Mouse (Mus musculus) frontal cortex, postnatal 10 days (tissue): ENCODE measurements at regions not wholly inside any gene's neighbourhood (a gene's known extent, or its start where the extent isn't known, plus 50 kb on each side); places are given as distances from the start of the nearest gene placed in this dataset.

Experiments
- DNase-seq, 2 experiments: peaks; one replicate each; pipeline ENCODE4 v3.0.0; 2022; ENCODE audit warnings: low spot score in 2 of 2, mixed read lengths in 1 of 2

DNA sequence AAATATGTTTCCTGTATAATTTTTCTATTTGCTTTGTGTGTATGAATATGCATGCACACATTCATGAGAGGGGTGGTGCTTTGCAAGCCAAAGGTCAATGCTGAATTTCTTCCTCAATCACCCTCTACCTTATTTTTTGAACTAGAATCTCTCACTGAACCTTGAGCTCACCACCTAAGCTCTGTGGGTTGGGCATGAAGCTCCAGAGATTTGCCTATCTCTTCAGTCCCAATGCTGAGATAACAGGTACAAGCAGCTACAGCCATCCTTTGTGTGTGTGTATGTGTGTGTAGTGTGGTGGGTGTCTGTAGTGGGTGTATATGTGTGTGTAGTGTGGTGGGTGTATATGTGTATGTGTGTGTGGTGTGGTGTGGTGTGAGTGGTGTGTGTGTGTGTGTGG lies 295.7 kb upstream of the Cited2 start:
- no peak for DNase-seq

DNA sequence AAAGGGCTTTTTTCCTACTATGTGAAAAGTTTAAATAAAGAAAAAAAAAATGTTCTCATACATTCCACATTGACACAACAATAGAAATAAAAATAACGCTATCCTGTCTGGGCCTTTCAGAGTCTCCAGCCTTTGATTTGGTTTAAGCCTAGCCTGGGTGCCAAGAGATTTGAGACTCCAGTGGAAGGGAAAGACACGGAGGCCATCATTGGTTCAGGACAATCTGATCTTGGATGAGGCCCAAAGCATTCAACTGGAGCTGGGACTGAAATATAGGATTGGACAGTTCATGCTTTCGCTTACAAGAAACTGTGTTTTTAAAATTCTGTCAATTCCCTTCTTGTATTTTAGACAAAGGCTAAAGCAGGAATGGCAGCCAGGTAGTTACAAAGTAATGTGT lies 294.7 kb upstream of the Cited2 start:
- no peak for DNase-seq

DNA sequence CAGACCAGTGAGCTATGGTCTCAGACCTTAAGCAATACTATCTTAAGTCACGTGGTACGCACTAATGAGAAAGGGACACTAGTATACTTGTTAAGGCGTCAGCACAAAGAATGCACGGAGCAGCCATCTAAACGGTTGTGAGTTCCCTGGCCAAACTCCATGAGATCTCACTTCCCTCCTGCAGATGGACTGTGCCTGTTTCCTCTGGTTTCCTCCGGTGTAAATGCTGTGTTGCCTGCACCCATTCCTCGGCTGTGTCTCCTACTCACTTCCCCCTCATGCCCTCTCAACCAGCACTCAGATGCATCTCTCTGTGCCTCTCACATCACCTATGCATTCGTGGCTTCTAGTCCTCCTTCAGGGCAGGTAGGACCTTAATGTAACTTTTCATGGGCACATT lies 291.9 kb upstream of the Cited2 start:
- DNase-seq = no peak

DNA sequence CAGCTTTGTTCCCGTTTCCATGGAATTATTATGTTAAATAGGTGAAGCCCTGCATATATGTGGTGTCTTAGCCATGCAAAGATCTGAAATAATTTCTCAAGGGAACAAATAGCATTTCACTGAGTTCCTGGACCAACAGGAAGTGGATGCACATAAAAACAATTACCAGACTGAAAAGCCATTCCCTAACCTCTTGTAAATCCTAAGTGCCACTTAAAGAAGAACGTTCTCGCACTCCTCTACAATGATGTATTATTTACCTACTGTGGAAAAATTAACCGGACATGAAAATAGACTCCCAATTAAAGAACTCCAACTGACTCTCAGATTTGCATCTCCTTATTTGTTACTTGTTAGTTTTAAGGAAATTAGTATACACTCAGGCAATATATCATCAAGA lies 288.9 kb upstream of the Cited2 start:
- DNase-seq = no peak

DNA sequence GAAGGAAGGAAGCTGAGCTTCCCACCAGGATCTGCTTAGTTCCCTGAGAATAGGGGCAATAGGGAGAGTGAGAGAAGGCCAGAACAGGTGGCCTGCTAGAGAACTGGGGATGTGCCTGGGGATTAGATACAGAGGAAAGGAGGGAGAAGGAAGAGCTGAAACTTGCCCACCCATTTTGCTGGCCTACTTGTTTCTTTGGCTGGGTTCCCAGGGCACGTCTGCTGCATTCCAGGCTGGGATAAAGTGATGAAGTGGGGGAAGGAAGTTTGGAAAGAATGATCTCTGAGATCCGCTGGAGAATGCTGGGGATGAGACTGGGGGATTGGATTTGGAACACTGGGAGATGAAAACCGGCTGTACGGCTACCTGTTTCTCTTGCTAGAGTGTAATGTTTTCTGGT lies 272.8 kb upstream of the Cited2 start:
- DNase-seq = no peak

DNA sequence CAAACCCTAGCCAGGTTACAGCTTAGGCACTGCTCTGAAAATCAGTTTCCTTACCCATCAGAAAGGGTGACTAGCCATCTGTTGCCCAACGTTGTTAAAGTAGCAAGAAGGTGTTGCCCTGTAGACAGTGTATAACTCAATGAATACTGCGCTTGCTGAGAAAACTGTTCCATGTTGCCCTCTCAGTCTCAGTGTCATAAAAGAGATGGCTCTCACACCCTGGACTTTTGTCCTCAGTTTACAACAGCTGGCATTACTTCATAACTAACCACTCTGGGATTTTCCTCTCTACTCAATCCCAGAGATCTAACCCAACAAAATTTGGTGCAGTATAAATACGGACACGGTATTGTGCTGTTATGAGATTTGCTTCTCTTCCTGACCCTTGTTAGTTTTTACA lies 252.1 kb upstream of the Cited2 start:
- DNase-seq = no peak

DNA sequence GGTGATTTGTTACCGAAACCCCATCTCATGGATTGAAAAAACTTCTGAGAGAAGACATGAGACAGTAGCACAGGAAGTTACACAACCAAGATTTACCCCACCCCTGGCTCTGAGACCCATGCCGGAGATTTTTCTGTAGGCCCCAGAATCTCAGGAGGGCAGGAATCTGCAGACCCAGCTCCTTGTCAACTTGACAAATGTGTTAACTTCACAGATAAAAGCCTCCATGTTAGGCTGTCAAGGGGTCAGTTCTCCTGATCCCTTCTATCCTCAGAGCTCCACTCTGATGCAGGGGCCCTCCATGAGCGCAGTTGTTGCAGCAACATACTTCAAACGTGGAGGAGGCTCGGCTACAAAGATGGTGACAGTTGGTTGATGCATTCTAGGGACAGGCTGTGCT lies 250.5 kb upstream of the Cited2 start:
- DNase-seq = no peak

DNA sequence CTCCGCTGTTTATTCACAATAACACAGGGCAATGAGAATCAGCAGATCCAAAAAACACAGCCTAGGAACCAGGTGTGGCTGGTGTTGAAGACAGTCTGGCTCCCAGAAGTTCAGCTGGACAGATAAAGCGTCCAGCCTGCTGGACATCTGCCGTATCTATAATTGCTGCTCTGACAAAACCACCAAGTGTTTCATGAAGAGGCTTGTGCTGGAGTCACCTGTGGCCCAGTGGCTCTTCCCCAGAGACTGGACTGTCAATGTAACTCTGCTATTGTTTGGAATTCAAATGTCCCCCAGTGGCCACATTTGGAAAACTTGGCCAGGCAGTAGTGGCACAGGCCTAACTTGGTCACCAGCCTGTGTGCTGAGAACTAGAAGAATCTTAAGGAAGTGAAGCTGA lies 247.0 kb upstream of the Cited2 start:
- no peak for DNase-seq

DNA sequence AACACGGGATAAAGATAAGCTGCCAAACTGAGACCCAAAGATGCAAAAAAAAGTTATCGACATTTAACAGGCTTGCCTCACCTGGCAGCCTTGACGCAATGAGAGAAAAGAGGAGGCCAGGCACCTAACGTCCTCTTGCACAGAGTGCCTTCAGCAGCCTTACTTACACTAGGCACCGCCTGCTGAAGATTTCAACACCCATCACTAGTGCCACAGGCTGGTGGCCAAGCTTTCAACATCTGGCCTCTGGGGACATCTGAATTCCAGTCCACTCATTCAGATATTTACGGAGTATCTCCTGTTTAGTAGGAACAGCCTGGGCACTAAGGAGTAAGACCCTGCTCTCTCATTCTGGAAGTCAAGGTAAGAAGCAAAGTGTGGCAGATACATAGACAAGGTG lies 246.3 kb upstream of the Cited2 start:
- DNase-seq = no peak

DNA sequence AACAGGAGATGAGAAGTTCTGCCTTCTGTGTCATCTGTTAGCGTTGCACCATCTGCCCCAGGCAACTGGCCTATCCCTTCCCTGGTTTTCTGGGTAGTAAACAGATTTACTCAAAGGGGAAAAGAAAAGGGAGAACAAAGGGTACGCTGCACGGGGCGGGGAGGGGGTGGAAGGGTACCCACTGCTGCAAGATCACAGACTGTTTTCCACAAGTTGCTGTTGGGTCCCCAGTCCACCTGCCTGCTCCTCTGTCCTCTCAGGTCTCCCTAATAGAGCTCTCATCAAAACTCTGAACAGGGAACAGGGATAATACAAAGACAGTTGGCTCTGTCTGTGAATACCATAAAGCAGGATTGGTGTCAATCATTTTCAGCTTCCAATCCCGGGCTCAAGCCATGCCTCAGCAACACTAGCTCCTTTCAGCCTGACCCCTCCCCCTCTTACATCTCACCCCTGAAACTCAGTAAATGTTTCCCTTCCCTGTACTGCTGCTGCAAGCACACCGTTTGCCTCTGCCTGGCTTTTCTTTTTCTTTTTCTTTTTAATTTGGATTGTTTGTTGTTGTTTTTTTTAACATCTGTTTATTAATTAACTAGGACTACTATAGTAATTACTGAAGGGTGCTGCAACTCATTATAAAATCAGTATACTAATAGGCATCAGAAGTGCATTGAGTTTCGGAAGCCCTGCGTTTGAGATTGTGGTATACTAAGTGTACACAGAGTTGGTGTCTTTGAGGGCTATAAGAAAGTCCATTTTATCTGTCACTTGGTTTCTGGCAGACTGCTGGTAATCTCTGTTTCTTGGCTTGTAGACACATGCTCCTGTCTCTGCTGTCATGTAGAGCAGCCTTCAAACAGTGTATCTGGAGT lies 244.0 kb upstream of the Cited2 start:
- no peak for DNase-seq

DNA sequence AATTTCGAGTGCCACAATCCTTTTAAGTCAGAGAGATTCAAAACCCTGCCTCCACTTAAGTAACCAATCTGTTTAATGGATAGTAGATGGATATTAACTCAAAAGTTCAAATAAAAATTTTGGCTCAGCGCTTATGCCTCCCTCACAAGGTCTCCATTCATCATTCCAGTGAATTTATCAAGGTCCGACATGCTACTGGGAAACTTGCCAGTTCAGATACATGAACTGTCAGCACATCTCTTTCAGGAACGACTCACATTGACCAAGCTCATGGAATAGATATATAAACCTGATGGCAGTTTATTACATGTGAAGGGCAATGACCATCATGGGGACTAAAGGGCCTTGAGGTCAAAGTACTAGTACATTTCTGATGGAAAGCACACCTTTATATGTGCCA lies 240.3 kb upstream of the Cited2 start:
- DNase-seq = no peak

DNA sequence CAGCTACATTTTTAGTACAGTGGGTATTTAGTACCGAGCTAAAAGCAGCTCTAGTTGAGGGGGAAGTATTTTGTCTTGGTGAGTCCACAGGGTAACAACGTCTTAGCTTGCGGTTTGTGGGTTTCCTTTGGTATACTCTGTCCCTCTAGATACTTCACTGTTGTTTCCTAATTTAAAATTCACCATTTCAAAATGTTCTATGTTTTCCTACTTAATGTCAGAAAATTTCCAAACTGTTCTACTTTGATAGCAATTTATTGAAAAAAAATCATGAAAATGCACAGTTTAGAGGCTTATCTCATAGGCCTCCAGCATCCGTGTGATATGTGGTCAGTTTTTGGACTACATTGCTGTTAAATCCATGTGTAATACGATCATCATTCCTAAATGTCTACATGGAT lies 238.0 kb upstream of the Cited2 start:
- DNase-seq = no peak

DNA sequence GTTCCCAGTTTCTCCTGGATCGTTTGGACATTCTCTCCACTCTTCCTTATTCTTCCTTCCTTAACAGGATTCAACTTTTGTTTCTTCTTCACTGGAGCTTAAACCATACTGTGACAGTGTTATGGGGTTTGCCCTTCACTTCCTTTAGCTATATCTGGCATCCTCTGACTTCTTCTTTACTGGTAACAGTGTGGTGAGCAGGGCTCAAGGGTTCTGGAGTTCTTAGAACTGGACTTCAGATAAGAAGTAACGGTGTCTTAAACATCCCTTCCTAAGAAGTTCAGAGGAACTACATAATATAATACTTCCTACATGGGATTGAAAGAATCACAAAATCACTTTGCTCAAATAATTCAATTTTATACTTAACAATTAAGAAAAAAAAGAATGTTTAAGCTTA lies 237.5 kb upstream of the Cited2 start:
- no peak for DNase-seq

DNA sequence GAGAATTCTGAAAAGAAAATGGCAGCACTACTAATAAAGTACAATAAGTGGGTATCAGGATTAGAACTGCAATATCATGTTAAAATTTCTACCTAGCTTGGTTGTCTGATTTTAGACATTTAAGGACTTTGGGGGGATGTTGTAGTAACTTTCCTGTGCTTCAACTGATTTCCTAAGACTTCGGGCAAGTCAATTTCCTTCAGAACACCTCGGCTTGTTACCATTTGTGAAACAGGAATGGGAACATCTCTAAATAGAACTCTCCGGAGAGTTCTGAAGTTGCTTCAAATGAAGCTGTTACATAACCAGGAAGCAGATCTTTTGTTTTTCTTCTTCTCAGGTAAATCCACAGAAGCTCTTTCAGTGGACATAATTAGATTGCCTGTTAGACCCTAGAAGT lies 237.0 kb upstream of the Cited2 start:
- DNase-seq = no peak

DNA sequence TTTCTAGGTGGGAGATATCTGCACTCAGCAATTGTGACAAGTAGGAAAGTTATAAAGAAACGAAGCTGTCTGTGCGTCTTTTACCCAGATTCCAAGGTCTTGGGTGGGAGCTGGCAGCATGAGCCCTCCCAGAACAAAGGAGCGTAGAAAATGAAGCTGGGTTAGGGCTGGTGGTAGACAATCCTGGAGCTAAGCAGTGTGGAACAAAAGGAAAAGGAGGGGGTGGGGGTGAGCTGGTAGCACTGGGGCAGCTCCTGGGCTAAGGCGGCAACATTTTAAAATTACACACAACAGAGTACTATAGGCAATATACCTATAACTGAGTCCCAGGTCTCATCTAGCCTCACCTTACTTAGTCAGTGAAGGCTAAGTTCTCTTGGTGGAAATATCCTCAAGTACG lies 235.6 kb upstream of the Cited2 start:
- DNase-seq = no peak

DNA sequence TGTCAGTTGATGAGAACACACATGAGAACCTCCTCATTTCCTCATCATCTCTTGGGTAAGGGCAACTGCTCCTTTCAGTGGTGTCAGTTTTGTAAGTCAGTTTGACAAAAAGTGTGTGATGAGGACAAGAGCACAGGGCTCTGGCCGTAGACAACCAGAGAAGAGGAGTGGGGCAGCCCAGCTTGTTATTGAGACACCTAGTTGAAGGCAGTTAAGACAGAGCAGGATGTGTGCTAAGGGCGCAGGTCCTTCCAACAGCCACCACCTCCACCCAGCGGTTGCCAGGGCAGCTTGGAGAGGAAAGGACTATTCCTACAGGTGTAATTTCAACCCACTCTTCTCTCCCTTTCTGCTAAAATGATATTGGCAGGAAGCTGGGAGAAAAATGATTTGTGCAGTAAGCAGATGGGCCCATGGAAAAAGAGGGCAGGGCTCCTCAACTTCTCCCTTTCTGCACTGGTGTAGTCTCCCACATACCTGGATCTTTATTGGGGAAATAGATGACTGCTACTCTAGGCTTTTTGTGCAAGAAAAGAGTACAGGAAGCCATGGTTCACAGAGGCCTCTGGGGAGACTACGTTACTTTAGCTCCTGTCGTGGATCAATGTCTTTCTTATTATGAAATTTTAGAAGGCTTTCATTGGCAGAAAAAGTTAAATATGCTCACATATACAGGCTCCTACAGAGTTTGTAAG lies 231.3 kb upstream of the Cited2 start:
- no peak for DNase-seq

DNA sequence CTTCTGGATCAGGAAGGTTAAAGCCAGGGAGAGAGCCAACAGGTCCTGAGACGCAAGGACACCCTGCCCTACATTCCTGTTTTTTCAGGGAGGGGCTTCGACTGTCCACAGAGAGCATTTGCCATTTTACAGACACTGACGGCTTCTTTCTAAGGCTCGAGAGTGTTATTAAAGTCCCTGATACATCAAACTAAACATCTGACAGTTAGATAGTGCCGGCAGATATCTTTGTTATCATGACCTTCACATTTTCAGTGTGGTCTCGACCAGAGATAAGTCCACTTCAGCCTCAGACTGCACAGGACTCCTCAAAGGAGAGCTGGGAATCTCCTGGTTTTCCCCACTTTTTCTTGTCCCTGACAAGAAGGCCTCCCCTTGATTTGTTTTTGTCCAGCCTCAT lies 229.9 kb upstream of the Cited2 start:
- DNase-seq = no peak

DNA sequence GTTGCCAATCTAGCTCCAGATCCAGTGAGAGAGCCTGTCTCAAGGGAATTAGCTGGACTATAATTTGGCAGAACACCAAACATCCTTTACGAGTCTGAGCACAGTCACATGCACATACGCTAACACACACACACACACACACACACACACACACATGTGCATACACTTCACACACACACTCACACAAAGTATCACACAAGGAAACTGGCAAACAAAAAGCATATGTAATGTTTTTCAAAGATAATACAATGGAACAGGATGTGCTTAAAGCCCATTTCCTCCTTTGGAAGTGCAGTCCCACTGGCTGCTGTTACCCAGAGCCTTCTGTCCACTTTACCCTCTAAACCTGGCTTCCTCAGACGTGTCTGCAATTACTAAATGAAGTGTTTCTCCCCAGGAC lies 226.2 kb upstream of the Cited2 start:
- DNase-seq = no peak

DNA sequence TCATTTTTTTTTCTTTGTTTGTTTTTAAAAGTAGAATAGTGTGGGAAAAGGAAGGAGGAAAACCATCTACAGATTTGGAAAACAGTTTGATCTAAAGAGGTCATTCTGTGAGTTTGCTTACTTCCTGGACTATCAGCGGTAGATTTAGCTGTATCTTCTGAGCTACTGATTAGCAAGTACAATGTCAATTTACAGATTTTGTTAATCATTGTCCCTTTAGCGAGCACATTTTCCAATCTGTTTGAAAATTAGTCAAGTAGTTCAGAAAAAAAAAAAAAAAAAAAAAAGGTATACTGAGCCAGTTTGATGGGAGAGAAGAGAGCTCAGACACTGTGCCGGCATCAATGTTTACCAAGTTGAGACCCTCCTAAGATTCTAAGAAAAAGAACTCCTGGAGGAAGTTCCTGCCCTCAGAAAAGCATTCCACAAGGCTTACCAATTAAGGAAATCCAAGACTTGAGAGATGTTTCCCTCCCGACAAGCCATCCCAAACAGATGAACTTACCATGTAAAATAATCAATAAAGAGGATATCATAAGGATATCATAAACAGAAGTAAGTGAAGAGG lies 212.3 kb upstream of the Cited2 start:
- DNase-seq = no peak

DNA sequence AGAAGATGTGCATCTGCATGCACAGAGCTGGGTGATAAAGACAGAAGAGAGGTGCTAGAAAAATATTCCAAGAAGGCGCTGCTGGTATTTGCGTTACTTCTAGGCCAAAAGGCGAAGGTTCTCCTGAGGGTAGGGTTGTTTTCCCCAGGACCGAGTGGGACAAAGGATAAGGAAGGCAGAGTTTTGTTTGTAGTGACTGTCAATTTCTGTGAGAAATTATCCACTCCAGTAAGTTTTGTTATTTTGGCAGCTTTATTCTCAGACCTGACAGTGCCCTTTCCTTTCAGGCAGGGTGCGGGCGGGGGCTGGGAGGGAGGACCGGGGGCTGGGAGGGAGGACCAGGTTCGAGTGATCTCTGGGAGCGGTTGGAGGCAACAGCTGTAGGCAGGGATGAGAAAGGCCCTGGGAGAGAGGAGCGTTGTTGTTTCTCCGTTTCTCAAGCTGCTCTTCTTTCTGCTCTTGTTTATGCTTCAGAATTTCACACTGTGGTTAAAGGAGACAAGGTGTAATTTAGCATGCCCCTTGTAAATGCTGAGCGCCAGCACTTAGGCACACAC lies 211.2 kb upstream of the Cited2 start:
- DNase-seq = no peak

DNA sequence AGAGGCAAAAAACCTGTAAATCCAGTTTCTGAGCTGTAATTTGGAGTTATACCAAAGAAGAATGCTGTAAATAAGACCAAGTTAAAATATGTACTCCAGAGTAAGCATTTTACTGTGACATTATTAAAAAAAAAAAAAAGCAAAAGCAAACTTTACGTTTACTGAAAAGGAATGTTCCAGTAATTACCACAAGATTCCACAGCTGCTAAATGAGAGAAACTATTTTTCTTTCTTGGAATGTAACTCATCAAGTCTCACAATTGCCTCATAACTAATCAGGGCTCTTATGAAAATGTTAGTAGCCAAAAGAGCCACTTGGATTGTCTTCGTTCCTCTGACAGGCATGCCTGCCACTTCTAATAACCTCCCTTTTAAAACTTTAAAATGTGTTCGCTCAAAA lies 210.5 kb upstream of the Cited2 start:
- DNase-seq = no peak

DNA sequence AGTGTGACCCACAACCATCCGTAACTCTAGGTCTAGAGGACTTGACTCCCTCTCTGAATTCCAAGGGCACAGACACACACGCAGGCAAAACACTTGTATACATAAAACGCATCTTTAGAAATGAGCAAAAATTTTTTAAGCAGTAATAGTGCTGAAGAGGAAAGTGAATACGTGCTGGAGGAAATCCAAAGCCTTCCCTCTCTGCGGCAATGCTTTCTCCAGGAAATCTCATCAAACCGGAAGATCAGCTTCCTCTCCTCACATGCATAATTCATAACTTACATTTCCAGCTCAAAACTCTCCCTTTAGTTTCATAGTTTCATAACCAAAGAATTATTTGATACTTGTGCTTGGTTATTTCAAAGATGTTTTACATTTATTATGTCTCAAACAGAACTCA lies 209.3 kb upstream of the Cited2 start:
- no peak for DNase-seq

DNA sequence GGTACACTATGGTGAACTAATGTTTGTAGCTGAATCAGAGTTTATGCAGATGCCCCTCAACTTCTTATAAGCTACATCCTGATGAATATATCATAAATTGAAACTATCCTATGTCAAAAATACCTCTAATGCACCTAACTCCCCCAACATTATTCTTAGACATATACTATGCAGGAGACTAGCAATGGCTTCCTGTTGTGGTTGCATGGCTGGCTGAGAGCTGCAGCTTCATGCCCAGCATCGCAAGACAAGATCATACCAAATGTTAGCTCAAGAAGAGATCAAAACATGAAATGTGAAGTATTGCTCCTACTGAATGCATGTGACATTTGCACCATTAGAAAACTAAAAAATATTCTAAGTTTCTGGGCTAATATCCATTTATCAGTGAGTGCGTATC lies 206.9 kb upstream of the Cited2 start:
- DNase-seq = no peak
